Mouse (Mus musculus): ENCODE data around the gene Vmn2r72.

DNA sequence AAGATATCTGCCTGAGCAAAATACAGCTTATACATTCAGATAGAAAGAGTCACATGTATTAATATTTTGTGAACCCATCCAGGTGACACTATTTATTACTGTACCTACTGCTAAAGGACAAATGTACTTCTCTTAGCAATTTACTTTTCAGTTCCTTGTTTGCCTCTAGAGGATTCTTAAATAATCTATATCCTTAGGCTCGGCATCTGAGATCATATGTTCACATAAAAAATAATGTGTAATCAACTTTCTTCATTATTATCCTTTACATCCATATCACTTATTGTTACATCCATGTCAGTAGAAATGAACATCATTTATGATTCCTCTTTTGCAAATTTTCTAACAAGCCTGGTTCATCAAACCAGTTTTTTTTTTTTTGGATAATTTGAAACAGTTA, at the start of gene Vmn2r72:
- TF ChIP-seq CTCF (IDR thresholded peaks at IDR 0.05; ENCODE audit: control insufficient read depth, insufficient read depth, low read length) (no peak), POLR2A (IDR thresholded peaks at IDR 0.05; ENCODE audit: borderline replicate concordance, control insufficient read depth, low read depth, low read length) (no peak)
